ENCODE assay signal across 8 mouse cellular contexts in genomic region chr9:65293580-65293972, GRCm38 (mm10). TPM values are rescaled to one million over a fixed set of nuclear protein-coding genes. Genes with fewer than 3 reads are reported as not detected.
DNase-seq lines count a peak whose midpoint lies in the region; ATAC-seq and TF ChIP-seq lines count a peak whose summit lies in the region.

No protein-coding gene starts in this region.

- intact Hi-C loops in left cerebral cortex, adult 2 months (cut with DNase I): no loop called here
- intact Hi-C loops in left cerebral cortex, postnatal 25 days (cut with DNase I): no loop called here

- peak overlapping the region; percentile 56 for H3K4me2 ChIP-seq in embryonic facial prominence, embryonic 12.5 days (replicated peaks)
- H3K4me2 ChIP-seq in intestine, embryonic 14.5 days (ENCODE audit: low read length): peak overlapping the region; percentile 61
- H3K4me2 ChIP-seq in midbrain, embryonic 16.5 days (ENCODE audit: low read length): peak overlapping the region; percentile 83

- DNase-seq in left cerebral cortex, adult 2 months (ENCODE audit: extremely low spot score in 1 of 2, low spot score in 2 of 2): no peak
- no peak for DNase-seq in left cerebral cortex, postnatal 25 days (ENCODE audit: low spot score in 2 of 2)
- peak; percentile 73 for DNase-seq in intestine, embryonic 14.5 days (ENCODE audit: low spot score)
- DNase-seq in yolk sac, embryonic 10.5 days (ENCODE audit: low spot score): no peak
- no peak for DNase-seq in left cerebral cortex, adult 18-20 months (ENCODE audit: low spot score in 2 of 2)
- no peak for DNase-seq in layer of hippocampus, adult 9-10 months (ENCODE audit: low spot score)

- no peak for TF ChIP-seq CTCF in left cerebral cortex, adult 2 months (IDR thresholded peaks at IDR 0.05)

- H3K9ac ChIP-seq in embryonic facial prominence, embryonic 12.5 days: peak overlapping the region; percentile 72
- peak overlapping the region; percentile 78 for H3K9ac ChIP-seq in intestine, embryonic 14.5 days (ENCODE audit: low read length)
- H3K9ac ChIP-seq in midbrain, embryonic 16.5 days (ENCODE audit: low read depth, low read length): peak overlapping the region; percentile 54

- H3K27ac ChIP-seq in left cerebral cortex, adult 2 months: peak overlapping the region; percentile 62
- peak overlapping the region; percentile 90 for H3K27ac ChIP-seq in embryonic facial prominence, embryonic 12.5 days
- peak overlapping the region; percentile 82 for H3K27ac ChIP-seq in intestine, embryonic 14.5 days (ENCODE audit: low read depth)
- peak overlapping the region; percentile 72 for H3K27ac ChIP-seq in midbrain, embryonic 16.5 days (ENCODE audit: low read length)

- WGBS in embryonic facial prominence, embryonic 12.5 days: 1% methylated on average over 9 of the region's 9 CpGs
- under 1% methylated on average over 9 of the region's 9 CpGs for WGBS in intestine, embryonic 14.5 days
- under 1% methylated on average over 9 of the region's 9 CpGs for WGBS in midbrain, embryonic 16.5 days

- no peaks in the 10 kb centered on the region for H3K9me3 ChIP-seq in embryonic facial prominence, embryonic 12.5 days
- no peaks in the 10 kb centered on the region for H3K9me3 ChIP-seq in intestine, embryonic 14.5 days (ENCODE audit: control insufficient read depth, low read length)
- H3K9me3 ChIP-seq in midbrain, embryonic 16.5 days (replicated peaks; ENCODE audit: control insufficient read depth, low read length, poor library complexity, severe bottlenecking): no peaks in the 10 kb centered on the region

- no peak for ATAC-seq in embryonic facial prominence, embryonic 12.5 days (ENCODE audit: insufficient number of reproducible peaks, insufficient read depth, low FRiP score, low TSS enrichment)
- peak; percentile 8; the same call in 1 of the 2 replicates for ATAC-seq in intestine, embryonic 14.5 days (replicated peaks; ENCODE audit: low FRiP score, low TSS enrichment, low read depth)
- peak; percentile 52 for ATAC-seq in midbrain, embryonic 16.5 days

- H3K27me3 ChIP-seq in embryonic facial prominence, embryonic 12.5 days: no peaks in the 10 kb centered on the region
- H3K27me3 ChIP-seq in intestine, embryonic 14.5 days (replicated peaks; ENCODE audit: control insufficient read depth, insufficient read depth, low read length): no peaks in the 10 kb centered on the region
- no peaks in the 10 kb centered on the region for H3K27me3 ChIP-seq in midbrain, embryonic 16.5 days (ENCODE audit: control insufficient read depth, insufficient read depth, low read depth, low read length)

- peak overlapping the region; percentile 90 for H3K4me3 ChIP-seq in left cerebral cortex, adult 2 months
- peak overlapping the region; percentile 96 for H3K4me3 ChIP-seq in embryonic facial prominence, embryonic 12.5 days
- peak overlapping the region; percentile 97 for H3K4me3 ChIP-seq in intestine, embryonic 14.5 days (ENCODE audit: low read depth, low read length)
- peak overlapping the region; percentile 98 for H3K4me3 ChIP-seq in midbrain, embryonic 16.5 days (ENCODE audit: low read depth, low read length)

- peaks cover 14% of the 10 kb centered on the region for H3K4me1 ChIP-seq in embryonic facial prominence, embryonic 12.5 days
- H3K4me1 ChIP-seq in intestine, embryonic 14.5 days (replicated peaks; ENCODE audit: control insufficient read depth, insufficient read depth, low read length): peaks cover 13% of the 10 kb centered on the region; the same call in 1 of the 2 replicates
- H3K4me1 ChIP-seq in midbrain, embryonic 16.5 days (ENCODE audit: control insufficient read depth, insufficient read depth, low read length): peaks cover 20% of the 10 kb centered on the region

- H3K36me3 ChIP-seq in embryonic facial prominence, embryonic 12.5 days: peaks cover 8% of the 10 kb centered on the region; the same call in 1 of the 2 replicates
- peaks cover 5% of the 10 kb centered on the region; the same call in 1 of the 2 replicates for H3K36me3 ChIP-seq in intestine, embryonic 14.5 days (ENCODE audit: control insufficient read depth, insufficient read depth, low read length)
- H3K36me3 ChIP-seq in midbrain, embryonic 16.5 days (ENCODE audit: control insufficient read depth, insufficient read depth, low read length): 0 out of 2 replicates have a peak, but pooled peaks cover 3% of the 10 kb centered on the region

RNA-seq across cellular contexts. Expression of gene Clpx, which starts 0.5 kb away (rescaled TPM):
- 10 to 100 TPM; 29.6 to 34.5 TPM for total RNA-seq in left cerebral cortex, adult 2 months (2021)
- 10 to 100 TPM; 28.9 to 29.6 TPM for total RNA-seq in left cerebral cortex, postnatal 25 days (2021)
- 56.5 and 59.1 TPM in 2 replicates for polyA plus RNA-seq in embryonic facial prominence, embryonic 12.5 days (2016; fragmentation: Nextera tagmentation; extraction: Ambion mirVana)
- 42.6 and 47.1 TPM in 2 replicates for polyA plus RNA-seq in intestine, embryonic 14.5 days (2014; fragmentation: Nextera tagmentation; extraction: Ambion mirVana)
- polyA plus RNA-seq in midbrain, embryonic 16.5 days (2015; fragmentation: Nextera tagmentation; extraction: Ambion mirVana): 38.0 and 42.2 TPM in 2 replicates
- total RNA-seq in left cerebral cortex, adult 18-20 months (2021): 10 to 100 TPM; 29.0 to 29.1 TPM

RNA-seq across cellular contexts. Expression of gene Cilp, which starts 28.6 kb away (rescaled TPM):
- total RNA-seq in left cerebral cortex, adult 2 months (2021): under 1 TPM in 1 of 2 experiments, not detected in 1; 0.21 TPM
- under 1 TPM; 0.07 to 0.09 TPM for total RNA-seq in left cerebral cortex, postnatal 25 days (2021)
- 0.95 and 0.99 TPM in 2 replicates for polyA plus RNA-seq in embryonic facial prominence, embryonic 12.5 days (2016; fragmentation: Nextera tagmentation; extraction: Ambion mirVana)
- polyA plus RNA-seq in intestine, embryonic 14.5 days (2014; fragmentation: Nextera tagmentation; extraction: Ambion mirVana): 1.1 and 2.0 TPM in 2 replicates
- polyA plus RNA-seq in midbrain, embryonic 16.5 days (2015; fragmentation: Nextera tagmentation; extraction: Ambion mirVana): 0.20 and 0.29 TPM in 2 replicates
- not detected for total RNA-seq in left cerebral cortex, adult 18-20 months (2021)

RNA-seq across cellular contexts. Expression of gene Pdcd7, which starts 52.3 kb away (rescaled TPM):
- 10 to 100 TPM; 29.3 to 30.9 TPM for total RNA-seq in left cerebral cortex, adult 2 months (2021)
- 10 to 100 TPM; 28.0 to 29.1 TPM for total RNA-seq in left cerebral cortex, postnatal 25 days (2021)
- 17.1 and 17.8 TPM in 2 replicates for polyA plus RNA-seq in embryonic facial prominence, embryonic 12.5 days (2016; fragmentation: Nextera tagmentation; extraction: Ambion mirVana)
- 9.2 and 11.2 TPM in 2 replicates for polyA plus RNA-seq in intestine, embryonic 14.5 days (2014; fragmentation: Nextera tagmentation; extraction: Ambion mirVana)
- 6.5 and 7.2 TPM in 2 replicates for polyA plus RNA-seq in midbrain, embryonic 16.5 days (2015; fragmentation: Nextera tagmentation; extraction: Ambion mirVana)
- total RNA-seq in left cerebral cortex, adult 18-20 months (2021): 10 to 100 TPM; 27.1 to 30.6 TPM
